Mouse (Mus musculus): ENCODE measurements around the gene Slc2a2.
"Not testable (repeated sequence)": the region's sequence is repeated elsewhere in the genome, so short reads cannot be mapped to it uniquely, and the experiment has no call there.

Gene Slc2a2

DNA sequence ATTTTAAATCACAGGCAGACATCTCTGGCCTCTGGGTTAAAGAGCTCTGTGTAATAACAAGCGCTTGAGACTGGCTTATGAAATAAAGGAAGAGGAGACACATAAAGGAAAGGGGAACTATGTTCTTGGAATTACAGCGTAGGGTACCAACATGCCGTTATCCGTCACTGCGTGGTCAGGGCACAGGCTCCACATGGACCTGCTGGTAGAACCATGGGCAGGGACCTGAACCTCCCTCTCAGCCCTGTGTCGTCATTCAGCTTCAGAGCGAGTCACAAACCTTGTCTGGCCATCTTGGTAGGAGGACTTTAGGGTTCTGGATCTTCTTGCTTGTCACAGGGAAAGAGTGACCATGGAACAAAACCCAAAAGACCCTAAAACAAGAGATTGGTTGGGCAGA lies 28.7 kb downstream of the Slc2a2 start:
- no peak for DNase-seq (ENCODE audit: low read depth, low spot score)

DNA sequence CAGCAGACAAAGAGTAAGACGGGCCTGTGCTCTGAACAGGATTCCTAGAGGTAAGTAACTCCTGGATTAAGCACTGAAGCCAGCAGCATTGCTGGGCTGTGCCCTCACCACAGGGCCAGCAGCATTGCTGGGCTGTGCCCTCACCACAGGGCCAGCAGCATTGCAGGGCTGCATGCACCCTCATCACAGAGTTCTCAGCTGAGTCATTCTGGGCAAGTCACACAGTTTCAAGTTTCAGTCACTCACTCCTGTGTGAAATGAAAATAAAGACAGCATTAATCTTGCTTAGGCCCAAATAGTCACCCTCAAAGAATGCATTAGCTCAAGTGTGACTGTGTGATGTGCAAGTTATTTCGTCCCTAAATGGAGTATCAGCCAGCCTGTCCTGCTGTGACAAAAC lies 37.0 kb downstream of the Slc2a2 start:
- DNase-seq (ENCODE audit: low read depth, low spot score): no peak

DNA sequence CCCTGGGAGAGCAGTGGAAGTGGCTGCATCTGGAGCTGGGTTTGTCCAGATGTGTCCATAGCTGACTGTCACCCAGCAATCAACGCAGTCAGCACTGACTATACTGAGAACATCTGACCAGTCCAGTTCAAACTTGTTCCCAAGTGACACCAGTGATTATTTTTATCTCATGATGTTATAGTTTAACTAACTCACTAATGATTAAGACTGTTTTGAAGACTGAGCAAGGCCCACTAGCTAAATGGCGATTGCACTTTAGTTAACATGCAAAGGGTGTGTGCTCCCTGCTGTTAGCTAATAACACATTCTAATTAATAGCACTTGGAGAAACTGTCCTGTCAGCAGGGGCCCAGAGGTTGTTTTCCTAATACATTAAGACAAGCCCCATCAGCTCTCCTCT lies 39.3 kb downstream of the Slc2a2 start:
- no peak for DNase-seq (ENCODE audit: low read depth, low spot score)

DNA sequence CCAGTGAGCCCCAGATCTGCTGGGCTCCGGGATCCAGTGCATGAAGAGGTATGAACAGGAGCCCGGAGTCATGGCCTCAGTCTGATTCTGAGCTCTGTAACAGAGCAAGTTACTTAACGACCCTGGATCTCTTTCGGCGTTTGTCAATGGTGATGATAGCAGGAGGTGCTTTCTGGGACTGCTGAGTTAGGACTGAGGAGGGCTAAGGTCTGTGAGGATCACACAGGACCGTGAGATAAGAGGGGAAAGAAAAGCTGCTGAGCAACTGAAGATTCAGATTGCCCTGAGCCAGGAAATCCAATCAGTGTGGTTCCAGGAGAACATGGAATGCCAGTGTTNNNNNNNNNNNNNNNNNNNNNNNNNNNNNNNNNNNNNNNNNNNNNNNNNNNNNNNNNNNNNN lies 42.6 kb downstream of the Slc2a2 start:
- no peak for DNase-seq (ENCODE audit: low read depth, low spot score)

DNA sequence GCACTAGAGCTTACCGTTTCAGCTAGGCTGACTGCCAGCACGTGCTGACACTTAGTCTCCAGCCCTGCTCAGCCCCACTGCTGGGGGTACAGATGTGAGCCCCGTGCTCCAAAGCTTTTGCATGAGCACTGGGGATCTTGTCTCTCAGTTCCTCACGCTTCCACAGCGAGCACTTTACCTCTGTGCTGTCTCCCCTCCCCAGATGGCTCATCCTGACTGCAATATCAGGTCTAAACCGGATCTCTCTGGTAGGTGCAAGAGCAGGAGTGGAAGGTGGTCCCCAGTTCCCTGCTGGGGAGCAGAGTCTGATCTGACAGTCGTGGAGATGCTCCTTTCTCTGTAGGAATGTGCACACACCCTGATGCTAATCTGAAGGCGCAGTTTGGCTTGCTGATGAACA lies 45.5 kb downstream of the Slc2a2 start:
- DNase-seq (ENCODE audit: low read depth, low spot score): no peak

DNA sequence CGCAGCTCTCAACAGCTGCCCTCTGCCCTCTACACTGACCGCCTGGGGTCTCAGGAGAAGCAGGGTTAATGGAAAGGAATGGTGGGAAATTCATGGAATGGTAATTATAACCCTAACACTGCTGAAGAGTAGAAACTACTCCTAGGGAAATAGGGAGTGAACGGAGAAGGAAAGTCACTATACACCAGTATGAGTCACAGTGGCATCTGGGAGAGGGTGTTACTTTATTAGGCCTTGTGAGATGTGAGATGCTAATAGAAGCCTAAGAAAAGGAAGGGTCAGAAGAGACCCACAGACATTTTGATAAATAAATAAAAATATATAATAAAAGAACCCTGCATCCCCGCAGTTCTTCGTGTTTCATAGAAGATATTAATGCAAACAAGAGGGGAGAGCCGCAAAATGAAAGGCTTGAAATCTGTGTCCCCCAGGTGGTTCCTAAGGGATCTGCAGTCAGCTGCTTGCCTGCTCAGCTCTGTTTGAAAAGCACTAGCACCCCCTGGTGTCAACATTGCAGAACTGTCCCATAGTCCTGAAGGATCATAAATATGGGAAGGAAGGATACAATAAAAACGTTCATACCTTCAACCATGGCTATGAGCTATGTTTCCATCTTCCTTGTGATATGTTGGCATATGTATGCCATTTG lies 48.3 kb downstream of the Slc2a2 start:
- DNase-seq (ENCODE audit: low read depth, low spot score): peak; percentile 76

DNA sequence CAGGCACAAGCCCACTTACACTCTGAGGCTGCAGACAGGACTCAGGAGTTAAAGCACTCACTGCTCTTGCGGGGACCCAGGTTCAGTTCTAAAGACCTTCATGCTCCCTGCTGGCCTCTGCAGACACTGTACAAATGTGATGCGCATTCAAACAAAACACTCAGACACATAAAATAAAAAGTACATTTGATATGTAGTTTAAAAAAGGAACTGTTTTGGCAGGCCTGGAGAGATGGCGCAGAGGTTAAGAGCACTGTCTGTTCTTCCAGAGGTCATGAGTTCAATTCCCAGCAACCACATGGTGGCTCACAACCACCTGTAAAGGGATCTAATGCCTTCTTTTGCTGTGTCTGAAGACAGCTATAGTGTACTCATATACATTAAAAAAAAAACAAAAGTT lies 50.4 kb downstream of the Slc2a2 start:
- no peak for DNase-seq (ENCODE audit: low read depth, low spot score)

DNA sequence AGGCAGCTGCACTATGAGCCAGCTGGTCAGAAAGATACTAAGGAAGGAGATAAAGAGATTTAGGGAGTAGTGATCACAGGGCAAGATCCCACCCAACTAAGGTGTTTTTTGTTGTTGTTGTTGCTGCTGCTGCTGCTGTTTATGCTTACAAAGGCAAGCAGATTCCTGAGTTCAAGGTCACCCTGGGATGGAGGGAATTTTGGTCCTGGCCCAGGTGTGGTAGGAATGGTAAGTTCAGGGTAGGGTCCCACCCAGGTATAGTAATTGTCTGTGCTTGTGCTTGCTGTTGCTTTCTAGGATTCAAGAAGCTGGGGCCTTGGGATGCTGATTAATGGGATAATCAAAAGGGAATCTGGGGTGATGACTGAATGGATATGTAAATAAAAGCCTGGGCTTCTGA lies 51.3 kb downstream of the Slc2a2 start:
- DNase-seq (ENCODE audit: low read depth, low spot score): no peak

DNA sequence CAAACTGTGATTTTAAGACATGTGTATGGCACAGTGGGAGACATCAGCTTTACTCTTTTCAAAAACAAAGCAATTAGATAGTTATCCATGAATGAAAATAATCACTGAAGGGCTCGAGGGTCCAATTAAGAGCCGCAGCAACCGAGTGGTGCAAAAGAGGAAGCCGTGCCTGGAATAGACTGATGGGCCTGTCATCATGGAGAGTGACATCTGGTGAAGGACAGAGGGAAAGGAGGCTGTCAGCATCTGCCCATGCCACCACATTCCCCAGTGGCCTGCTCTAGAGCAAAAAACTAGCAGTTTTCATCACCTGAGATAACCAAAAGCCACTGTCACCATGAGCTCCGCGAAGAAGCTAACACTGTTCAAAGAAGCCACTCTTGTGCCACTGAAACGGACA lies 57.8 kb downstream of the Slc2a2 start:
- no peak for DNase-seq (ENCODE audit: low read depth, low spot score)

DNA sequence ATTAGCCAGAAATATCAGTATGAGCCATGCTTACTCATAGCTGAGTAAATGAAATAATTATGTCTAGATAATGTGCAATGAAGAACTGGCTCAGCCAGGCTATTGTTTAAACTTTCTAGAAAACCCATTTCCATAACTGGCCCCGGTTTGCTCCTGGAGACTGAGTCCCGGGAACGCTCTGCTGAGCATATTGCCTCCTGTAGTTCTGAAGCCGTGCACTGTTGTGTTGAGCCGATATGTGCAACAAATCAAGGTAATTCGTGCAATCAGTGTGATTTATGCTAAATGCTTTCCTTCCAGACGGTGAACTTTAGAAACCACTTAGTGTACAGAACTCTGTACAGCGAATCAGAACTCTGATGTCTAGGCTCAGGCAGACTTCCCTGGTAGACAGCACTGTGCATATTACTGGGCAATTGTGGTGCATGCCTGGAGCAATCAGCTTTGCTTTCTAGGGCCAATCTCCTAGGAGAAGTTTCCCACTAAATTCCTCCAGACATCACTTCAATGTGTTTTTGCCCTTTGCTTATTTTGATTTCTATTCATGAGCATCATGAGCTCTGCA lies 63.6 kb downstream of the Slc2a2 start:
- DNase-seq (ENCODE audit: low read depth, low spot score): no peak

DNA sequence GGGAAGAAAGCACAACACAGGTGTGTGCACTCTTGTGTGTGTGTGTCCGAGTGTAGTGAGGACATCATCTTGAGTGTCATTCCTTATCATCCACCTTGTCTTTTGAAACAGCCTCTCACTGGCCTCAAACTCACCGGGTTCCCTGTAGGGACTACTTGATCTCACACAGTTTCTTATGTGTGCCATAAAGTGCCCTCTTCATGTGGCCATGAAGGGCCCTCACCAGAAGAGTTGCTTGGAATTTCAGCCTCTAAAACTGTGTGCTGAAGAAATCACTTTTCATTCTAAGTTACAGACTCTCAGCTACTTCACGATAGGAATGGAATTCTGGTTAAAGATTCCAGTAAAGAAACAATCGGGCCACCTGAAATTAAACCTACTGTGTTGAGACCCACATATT lies 69.2 kb downstream of the Slc2a2 start:
- no peak for DNase-seq (ENCODE audit: low read depth, low spot score)

DNA sequence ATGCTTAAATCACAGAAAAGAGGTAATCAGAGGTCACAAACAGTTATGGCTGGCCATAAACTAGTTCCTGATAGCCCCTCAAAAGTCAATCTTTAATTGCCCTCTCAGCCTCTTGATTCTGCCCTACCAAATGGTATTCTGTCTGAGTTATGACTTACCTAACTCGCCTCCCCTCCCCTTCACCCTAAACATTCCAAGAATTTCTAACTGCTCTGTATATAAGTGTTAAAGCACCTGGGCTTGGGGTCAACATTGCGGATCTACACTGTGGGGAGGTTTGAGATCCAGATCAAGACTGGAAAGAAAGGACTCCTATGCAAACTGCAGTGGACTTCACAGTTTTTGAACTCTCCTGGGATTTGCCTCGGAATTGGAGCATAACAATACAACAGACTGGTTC lies 70.5 kb downstream of the Slc2a2 start:
- DNase-seq (ENCODE audit: low read depth, low spot score): no peak

DNA sequence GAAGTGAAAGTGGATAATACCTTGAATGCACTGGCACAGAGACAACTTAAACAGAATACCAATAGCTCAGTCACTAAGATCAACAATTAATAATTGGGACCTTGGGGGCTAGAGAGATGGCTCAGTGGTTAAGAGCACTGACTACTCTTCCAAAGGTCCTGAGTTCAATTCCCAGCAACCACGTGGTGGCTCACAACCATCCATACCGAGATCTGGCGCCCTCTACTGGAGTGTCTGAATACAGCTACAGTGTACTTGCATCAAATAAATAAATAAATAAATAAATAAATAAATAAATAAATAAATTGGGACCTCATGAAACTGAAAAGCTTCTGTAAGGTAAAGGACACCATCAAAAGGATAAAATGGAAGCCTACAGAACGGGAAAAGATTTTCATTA lies 75.2 kb downstream of the Slc2a2 start:
- not testable (repeated sequence) for DNase-seq (ENCODE audit: low read depth, low spot score)

DNA sequence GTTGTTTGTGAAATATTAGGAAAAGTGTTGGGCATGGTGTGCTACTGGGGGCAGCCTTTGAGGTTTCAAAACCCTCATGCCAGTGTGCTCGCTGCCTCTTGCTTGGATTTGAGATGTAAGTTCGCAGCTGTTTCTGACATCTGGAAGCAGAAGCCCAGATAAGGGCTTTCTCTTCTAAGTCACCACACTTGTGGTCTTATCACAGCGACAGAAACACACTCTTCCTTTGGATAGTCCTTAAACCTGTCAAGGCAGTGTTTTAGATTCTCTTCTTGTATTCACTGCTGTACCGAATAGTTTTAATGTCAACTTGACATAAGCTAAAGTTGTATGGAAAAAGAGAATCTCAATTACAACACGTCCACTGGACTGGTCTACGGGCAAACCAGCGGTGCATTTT lies 77.7 kb downstream of the Slc2a2 start:
- DNase-seq (ENCODE audit: low read depth, low spot score): no peak

DNA sequence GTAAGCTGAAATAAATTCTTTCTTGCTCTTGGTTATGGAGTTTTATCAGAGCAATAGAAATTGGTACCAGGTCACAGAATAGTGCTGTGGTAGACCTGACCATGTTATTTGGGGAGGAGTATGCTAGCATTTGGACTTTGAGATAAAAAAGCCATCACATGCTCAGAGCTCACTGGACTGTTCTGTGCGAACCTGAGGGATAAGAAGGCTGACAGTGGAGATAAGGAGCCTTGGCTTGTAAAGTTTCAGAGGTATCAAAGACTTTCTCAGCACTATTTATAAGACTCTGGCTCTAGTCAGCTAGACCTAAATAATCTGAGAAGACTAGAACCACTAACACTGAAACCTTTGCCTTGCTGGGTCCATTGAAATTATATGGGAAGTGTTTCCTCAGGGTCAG lies 78.3 kb downstream of the Slc2a2 start:
- DNase-seq (ENCODE audit: low read depth, low spot score): no peak

DNA sequence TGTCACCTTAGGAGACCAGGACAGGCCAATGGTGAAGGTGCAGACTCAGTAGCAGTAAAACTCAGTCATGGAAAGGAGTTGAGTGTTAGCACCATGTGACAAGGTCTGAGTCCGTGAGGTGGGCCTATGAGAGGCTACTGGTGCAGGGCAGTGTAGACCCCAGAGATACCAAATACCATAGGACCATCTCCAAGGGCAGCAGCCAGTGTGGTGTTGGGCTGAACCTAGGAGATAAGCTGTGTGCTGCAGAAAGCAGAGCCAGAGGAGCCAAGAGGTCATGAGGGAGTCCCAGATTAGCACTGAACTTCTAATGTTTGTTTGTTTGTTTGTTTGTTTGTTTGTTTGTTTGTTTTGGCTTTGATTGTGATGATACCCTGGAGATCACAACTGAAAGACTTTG lies 78.8 kb downstream of the Slc2a2 start:
- DNase-seq (ENCODE audit: low read depth, low spot score): no peak

DNA sequence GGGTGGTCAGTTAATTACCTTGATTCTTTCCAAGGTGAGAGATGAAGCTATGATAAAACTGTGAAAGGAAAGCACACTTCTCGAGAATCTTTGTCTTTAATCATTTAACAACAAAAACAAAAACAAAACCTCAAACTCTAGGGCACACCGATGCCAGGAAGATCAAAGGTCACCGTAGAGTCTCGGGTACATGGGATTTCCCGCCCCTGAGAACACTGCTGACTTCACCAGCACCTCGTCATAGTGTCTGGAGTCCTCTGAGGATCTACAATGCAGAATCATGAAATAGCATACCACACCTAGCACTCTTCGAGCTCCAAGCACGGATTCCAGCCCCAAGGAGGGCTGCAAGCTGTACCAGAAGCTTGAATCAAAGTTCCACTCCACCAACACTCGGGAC lies 82.8 kb downstream of the Slc2a2 start:
- DNase-seq (ENCODE audit: low read depth, low spot score): no peak

Measured in embryo, embryonic 11.5 days (tissue).